Mouse (Mus musculus): ENCODE results near the gene Sema3a. TPM values are rescaled to one million over a fixed set of nuclear protein-coding genes. Genes with fewer than 3 reads are reported as not detected.
"Not testable (repeated sequence)": the region's sequence is repeated elsewhere in the genome, so short reads cannot be mapped to it uniquely, and the experiment has no call there.

The Sema3a gene
- total RNA-seq, 2 experiments from 2014 or later: 1.6 to 2.0 TPM

DNA sequence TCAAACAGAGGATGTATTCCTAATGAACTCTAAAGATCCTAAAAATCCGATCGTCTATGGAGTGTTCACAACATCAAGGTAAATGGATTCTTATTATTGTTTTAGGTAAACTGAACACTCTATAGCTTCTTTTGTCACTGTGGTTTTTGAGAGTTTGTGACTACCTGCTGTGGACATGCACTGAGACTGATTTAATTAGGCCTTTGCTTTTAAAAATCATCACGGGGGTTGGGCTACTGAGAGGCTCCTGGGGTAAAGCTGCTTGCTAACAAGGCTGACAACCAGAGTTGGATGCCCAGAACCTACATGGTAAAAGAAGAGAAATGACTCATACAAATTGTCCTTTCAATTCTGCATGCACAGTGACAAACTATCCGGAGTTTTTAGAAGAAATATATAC, 432.0 kb downstream of the Sema3a start:
- H3K4me3 ChIP-seq: no peak overlapping the region
- no peak for DNase-seq (ENCODE audit: low spot score in 2 of 2)
- TF ChIP-seq CTCF (conservative IDR thresholded peaks at IDR 0.05): no peak

DNA sequence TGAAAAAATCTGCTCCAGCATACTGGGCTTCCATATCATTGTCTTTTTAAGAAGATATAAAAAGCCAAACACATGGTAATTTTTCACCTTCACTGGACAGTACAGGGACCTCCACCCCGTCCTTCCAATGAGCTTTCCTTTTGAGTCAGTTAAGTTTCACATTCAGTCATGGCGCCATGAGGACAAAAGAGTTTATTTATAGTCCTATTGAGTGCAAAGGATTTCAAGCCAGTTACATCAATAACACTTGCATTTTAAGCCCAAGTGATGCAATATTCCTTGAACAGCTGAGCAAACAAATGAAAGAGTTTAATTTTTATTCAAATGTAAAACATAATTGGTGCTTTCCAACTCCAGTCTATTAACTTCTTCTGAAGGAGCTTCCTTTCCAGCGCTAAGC, 448.7 kb downstream of the Sema3a start:
- H3K27ac ChIP-seq: no peak overlapping the region
- no peak overlapping the region for H3K4me3 ChIP-seq
- no peak for DNase-seq (ENCODE audit: low spot score in 2 of 2)
- no peak for TF ChIP-seq CTCF (conservative IDR thresholded peaks at IDR 0.05)

More for the DNA sequence above, 432.0 kb downstream of the Sema3a start:
- no peak overlapping the region for H3K27ac ChIP-seq

- TF ChIP-seq CTCF (conservative IDR thresholded peaks at IDR 0.05): no peak
- Histone ChIP-seq H3K4me3 (no peak overlapping the region), H3K27ac (no peak overlapping the region)
- no peak for DNase-seq (ENCODE audit: low spot score in 2 of 2)
Observed at GRCm38 (mm10) chr5:13579123-13579522, 453.9 kb downstream of the Sema3a start.

GRCm38 (mm10) chr5:13585559-13586207, 460.5 kb downstream of the Sema3a start:
- TF ChIP-seq CTCF (conservative IDR thresholded peaks at IDR 0.05): peak; percentile 90
- peak in 1 of 2 experiments; percentile 34 for DNase-seq (ENCODE audit: low spot score in 2 of 2)
- Histone ChIP-seq H3K27ac (no peak overlapping the region), H3K4me3 (no peak overlapping the region)

DNA sequence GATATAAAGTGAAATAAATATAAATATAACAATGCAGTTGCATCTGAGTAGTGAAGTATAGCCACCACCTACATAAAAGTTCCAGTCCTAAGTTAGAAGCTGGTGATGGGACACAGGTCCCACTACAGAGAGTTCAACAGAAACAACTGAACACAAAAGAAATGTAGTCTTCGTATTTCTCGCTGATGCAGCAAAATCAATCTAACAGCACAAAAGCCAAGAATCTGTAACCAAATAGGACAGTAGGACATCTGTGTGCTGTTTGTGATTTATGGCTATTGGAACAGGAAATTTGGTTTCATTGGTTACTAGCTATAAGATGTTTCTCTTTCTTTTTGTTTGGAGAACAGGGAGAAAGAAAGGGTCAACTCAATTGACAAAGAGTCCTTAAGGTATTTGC, 469.2 kb downstream of the Sema3a start:
- Histone ChIP-seq H3K4me3 (no peak overlapping the region), H3K27ac (no peak overlapping the region)
- TF ChIP-seq CTCF (conservative IDR thresholded peaks at IDR 0.05): no peak
- DNase-seq (ENCODE audit: low spot score in 2 of 2): no peak

DNA sequence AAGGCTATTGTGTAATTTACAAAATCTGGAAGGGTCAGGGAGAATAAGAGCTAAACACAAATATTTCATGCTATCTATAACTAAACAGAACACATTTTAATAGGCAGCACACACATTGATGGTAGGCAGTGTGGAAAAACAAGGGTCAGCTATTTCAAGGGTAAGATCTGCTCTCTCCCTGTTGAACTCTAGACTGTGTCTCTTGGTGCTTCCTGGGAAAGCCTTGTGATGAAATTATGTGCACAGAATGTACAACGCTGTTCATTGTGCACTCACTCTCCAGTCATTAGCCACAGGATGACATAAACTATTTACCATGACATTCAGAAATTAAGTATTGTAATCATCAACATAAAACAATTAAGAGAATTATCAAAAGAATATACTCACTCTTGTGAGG, 486.4 kb downstream of the Sema3a start:
- H3K27ac ChIP-seq: no peak overlapping the region
- H3K4me3 ChIP-seq: no peak overlapping the region
- TF ChIP-seq CTCF (conservative IDR thresholded peaks at IDR 0.05): no peak
- DNase-seq (ENCODE audit: low spot score in 2 of 2): no peak

- TF ChIP-seq CTCF (conservative IDR thresholded peaks at IDR 0.05): no peak
- DNase-seq (ENCODE audit: low spot score in 2 of 2): no peak
- Histone ChIP-seq H3K27ac (no peak overlapping the region), H3K4me3 (no peak overlapping the region)
Observed at GRCm38 (mm10) chr5:13612088-13612487, 486.9 kb downstream of the Sema3a start.

DNA sequence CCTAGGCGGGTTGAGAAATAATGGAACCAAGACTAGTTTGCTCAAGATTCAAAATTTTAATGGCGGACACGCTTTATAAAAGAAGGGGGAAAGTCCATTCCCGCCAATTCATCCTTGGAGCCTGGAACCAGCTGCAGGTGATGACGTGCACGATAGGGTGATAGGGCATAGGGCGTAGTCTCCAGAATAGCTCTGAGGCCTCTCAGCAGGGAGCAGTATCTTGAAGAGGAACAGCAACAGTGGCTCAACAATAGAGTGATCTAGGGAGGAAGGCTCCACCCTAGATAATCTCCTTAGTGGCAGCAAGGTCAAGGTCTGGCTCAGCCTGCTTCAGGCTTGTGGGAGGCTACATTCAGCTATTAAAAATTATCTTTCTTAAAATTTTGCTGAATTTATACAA, 489.4 kb downstream of the Sema3a start:
- H3K27ac ChIP-seq; H3K4me3 ChIP-seq; DNase-seq (ENCODE audit: low spot score in 2 of 2): not testable (repeated sequence)

DNA sequence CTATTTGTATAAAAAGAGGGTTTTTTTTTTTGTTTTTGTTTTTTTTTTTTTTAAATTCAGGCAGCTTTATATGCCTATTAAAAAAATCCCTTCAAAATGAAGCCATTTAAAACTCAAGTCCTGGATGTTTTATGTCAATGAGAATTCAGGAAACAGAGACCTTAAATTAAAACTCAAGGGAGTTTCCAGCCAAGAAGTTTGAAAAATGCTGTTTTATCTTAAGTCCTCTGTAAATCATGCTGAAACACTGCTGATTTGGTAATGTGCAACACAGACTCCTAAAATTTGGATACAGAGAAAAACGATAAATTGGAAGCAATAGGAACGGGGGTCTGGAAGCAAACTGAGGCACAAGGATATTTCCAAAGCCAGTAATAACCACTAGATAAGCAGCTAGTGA, 490.7 kb downstream of the Sema3a start:
- no peak for DNase-seq (ENCODE audit: low spot score in 2 of 2)
- Histone ChIP-seq H3K4me3 (no peak overlapping the region), H3K27ac (no peak overlapping the region)
- no peak for TF ChIP-seq CTCF (conservative IDR thresholded peaks at IDR 0.05)

- DNase-seq (ENCODE audit: low spot score in 2 of 2): no peak
- H3K27ac ChIP-seq: no peak overlapping the region
- H3K4me3 ChIP-seq: no peak overlapping the region
- TF ChIP-seq CTCF (conservative IDR thresholded peaks at IDR 0.05): no peak
Observed at GRCm38 (mm10) chr5:13622578-13622977, 497.4 kb downstream of the Sema3a start.

DNA sequence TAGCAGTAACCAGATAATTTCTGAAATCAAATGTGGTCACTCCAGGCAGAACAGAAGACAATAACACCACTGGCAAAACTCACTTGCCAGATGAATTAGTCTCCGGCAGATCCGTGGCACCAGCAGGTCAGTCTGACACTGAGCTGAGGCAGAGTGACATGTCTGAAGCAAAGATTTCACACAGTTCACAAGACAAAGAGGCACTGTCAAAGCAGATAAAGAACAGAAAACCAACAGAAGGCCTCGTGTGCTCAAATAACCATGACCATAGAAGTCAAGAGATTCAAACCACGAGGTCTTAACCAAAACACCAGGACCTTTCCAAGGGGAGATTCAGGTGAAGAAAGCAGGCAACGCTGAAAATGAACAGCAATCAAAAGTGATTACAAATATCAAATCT, 499.5 kb downstream of the Sema3a start:
- H3K27ac ChIP-seq: no peak overlapping the region
- no peak for TF ChIP-seq CTCF (conservative IDR thresholded peaks at IDR 0.05)
- no peak for DNase-seq (ENCODE audit: low spot score in 2 of 2)
- no peak overlapping the region for H3K4me3 ChIP-seq

GRCm38 (mm10) chr5:13626093-13626492, 500.9 kb downstream of the Sema3a start:
- no peak for DNase-seq (ENCODE audit: low spot score in 2 of 2)
- H3K27ac ChIP-seq: no peak overlapping the region
- no peak overlapping the region for H3K4me3 ChIP-seq
- no peak for TF ChIP-seq CTCF (conservative IDR thresholded peaks at IDR 0.05)

DNA sequence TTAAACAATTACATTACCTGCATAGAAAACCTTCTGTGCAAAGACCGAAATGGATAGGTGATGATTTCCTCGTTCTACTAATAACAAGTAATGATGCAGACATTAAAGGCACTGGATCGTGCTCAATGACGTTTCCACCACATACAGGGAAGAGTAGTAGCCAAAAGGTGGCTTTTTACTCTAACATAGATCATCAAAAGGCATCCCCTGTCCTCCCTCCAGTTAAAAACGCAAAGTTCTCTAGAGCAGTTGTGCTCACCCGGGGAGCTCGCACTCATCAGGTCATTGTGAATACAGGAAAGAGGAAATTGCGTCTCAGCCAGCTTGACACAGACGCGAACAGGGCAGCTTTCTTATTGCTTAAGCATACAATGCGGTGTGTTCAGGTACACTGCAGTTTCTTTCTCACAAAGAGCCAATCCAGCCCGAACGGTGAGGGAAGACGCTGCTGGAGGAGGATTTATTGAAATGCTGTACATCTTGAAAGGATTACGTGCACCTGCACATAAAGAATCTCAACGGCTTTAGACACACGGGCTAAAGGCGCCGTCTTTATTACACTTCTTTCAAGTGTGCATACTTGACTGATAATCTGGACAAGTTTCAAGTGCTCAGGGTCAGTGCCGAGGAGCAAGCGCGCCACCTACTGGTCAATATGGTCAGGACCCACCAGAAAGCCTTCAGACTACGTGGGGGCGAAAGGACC, 503.5 kb downstream of the Sema3a start:
- DNase-seq (ENCODE audit: low spot score in 2 of 2): peak; percentile 50 to 82
- peak; percentile 99 for TF ChIP-seq CTCF (conservative IDR thresholded peaks at IDR 0.05)
- no peak overlapping the region for H3K27ac ChIP-seq
- H3K4me3 ChIP-seq: peak overlapping the region; percentile 65

DNA sequence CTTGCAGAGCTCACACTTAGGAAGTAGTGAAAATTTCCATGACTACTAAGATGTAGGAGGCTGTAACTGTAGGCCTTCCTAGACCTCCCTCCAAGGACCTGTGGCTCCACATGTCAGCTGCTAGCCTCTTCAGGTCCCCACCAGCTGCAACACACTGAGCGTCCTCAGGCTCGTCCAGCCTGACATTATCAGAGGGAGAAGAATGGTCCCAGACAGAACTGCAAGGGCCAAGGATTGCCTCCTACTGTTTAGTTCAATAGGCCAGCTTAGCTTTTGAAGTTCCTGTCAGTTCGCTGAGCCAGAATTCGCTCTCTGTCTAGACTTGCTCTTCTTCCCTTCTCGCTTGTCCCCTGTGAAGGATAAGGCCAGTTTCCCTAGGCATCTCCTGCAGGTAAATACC, 504.7 kb downstream of the Sema3a start:
- no peak overlapping the region for H3K27ac ChIP-seq
- no peak for TF ChIP-seq CTCF (conservative IDR thresholded peaks at IDR 0.05)
- DNase-seq (ENCODE audit: low spot score in 2 of 2): no peak
- H3K4me3 ChIP-seq: no peak overlapping the region

All from layer of hippocampus, adult 2 months (tissue).